Mouse (Mus musculus) midbrain, embryonic 15.5 days (tissue): ENCODE results near the gene Ttll4. TPM values are rescaled to one million over a fixed set of nuclear protein-coding genes. Genes with fewer than 3 reads are reported as not detected.

Experiments used
- ATAC-seq: fragments of 200-750 bp; cut with Nextera tagmentation; replicated peaks from 2 replicates; pipeline ENCODE4 v1.8.0; 2017; ENCODE audit warnings: moderate TSS enrichment
- H3K27ac ChIP-seq: fragments of 300-500 bp; sonication (generic); 2 replicates; pipeline ENCODE4 v1.5.1; 2015; ENCODE audit warnings: mild to moderate bottlenecking, inconsistent platforms
- H3K27me3 ChIP-seq: fragments of 300-500 bp; sonication (generic); replicated peaks from 2 replicates; pipeline ENCODE4 v1.6.1; 2015; ENCODE audit warnings: inconsistent platforms
- H3K36me3 ChIP-seq: fragments of 300-500 bp; sonication (generic); replicated peaks from 2 replicates; pipeline ENCODE4 v1.6.1; 2015; ENCODE audit warnings: inconsistent platforms
- H3K4me1 ChIP-seq: fragments of 300-500 bp; sonication (generic); 2 replicates; pipeline ENCODE4 v1.6.1; 2015; ENCODE audit warnings: inconsistent platforms
- H3K4me2 ChIP-seq: fragments of 300-500 bp; sonication (generic); 2 replicates; pipeline ENCODE4 v1.6.1; 2015; ENCODE audit warnings: inconsistent platforms, mild to moderate bottlenecking, moderate library complexity
- H3K4me3 ChIP-seq: fragments of 300-500 bp; sonication (generic); 2 replicates; pipeline ENCODE4 v1.5.1; 2015; ENCODE audit warnings: mild to moderate bottlenecking, inconsistent platforms
- H3K9ac ChIP-seq: fragments of 300-500 bp; sonication (generic); 2 replicates; pipeline ENCODE4 v1.6.1; 2015; ENCODE audit warnings: mild to moderate bottlenecking, inconsistent platforms
- H3K9me3 ChIP-seq: fragments of 300-500 bp; sonication (generic); 2 replicates; pipeline ENCODE4 v1.6.1; 2016; ENCODE audit warnings: inconsistent platforms
- WGBS: fragments of 180-500 bp; shearing (Covaris S2); methylation state at CpG from one replicate; pipeline ENCODE4 v1.1.7; 2015; ENCODE audit warnings: mixed read lengths; 5-methylcytosine and 5-hydroxymethylcytosine counted together
- polyA plus RNA-seq: library from polyadenylated mRNA; unstranded; fragments of >200 nt; fragmentation: Nextera tagmentation; extraction: Ambion mirVana; gene quantifications from 2 replicates; pipeline ENCODE4 v1.2.1, GENCODE M21; 2015

Ttll4 gene
- 10.6 and 10.9 TPM in 2 replicates for polyA plus RNA-seq

GRCm38 (mm10) chr1:74661448-74662195 lies at the start of gene Ttll4:
Gene Ttll4, plus strand, starts transcription at chr1:74661745.
- Histone ChIP-seq H3K9ac (peak within 1 kb of the TSS; percentile 61), H3K36me3 (no peaks in the 10 kb centered on the region), H3K4me3 (peak within 1 kb of the TSS; percentile 72), H3K9me3 (no peaks in the 10 kb centered on the region), H3K27ac (peak within 1 kb of the TSS; percentile 87), H3K4me1 (peaks cover 14% of the 10 kb centered on the region), H3K27me3 (no peaks in the 10 kb centered on the region), H3K4me2 (peak within 1 kb of the TSS; percentile 63)
- under 1% methylated on average over 66 of the region's 66 CpGs for WGBS
- peak; percentile 99 for ATAC-seq

DNA sequence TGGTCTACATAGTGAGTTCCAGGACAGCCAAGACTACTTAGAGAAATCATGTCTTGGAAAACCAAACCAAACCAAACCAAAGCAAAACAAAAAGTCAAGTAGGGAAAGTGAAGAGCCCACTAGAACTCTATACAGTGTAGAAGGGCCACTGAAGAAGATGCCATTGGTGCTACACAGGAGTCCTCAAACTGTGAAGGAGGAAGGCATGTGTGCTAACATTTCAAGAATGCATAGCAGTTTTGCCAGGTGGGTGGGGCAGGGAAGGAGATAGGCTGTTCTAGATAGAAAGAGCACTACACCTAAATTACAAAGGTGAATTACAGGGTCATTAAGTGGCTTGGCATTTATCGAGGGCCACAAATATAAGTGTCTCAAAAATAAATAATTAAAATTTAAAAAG lies 37.4 kb upstream of the Ttll4 start:
- no peak for ATAC-seq

GRCm38 (mm10) chr1:74626076-74626475 lies 35.5 kb upstream of the Ttll4 start:
- H3K27me3 ChIP-seq: no peaks in the 10 kb centered on the region
- no peak overlapping the region for H3K9ac ChIP-seq
- H3K4me2 ChIP-seq: no peak overlapping the region
- H3K27ac ChIP-seq: no peak overlapping the region
- peaks cover 29% of the 10 kb centered on the region; the same call in 1 of the 2 replicates for H3K36me3 ChIP-seq
- no peaks in the 10 kb centered on the region for H3K4me1 ChIP-seq
- H3K9me3 ChIP-seq: no peaks in the 10 kb centered on the region
- no peak for ATAC-seq
- WGBS: 88% methylated on average over 4 of the region's 4 CpGs
- no peak overlapping the region for H3K4me3 ChIP-seq

More for the DNA sequence above, 37.4 kb upstream of the Ttll4 start:
- Histone ChIP-seq H3K4me2 (no peak overlapping the region), H3K4me3 (no peak overlapping the region), H3K4me1 (no peaks in the 10 kb centered on the region), H3K36me3 (peaks cover 29% of the 10 kb centered on the region; the same call in 1 of the 2 replicates), H3K27ac (no peak overlapping the region), H3K9me3 (no peaks in the 10 kb centered on the region), H3K27me3 (no peaks in the 10 kb centered on the region), H3K9ac (no peak overlapping the region)
- 89% methylated on average over 1 of the region's 1 CpGs for WGBS

DNA sequence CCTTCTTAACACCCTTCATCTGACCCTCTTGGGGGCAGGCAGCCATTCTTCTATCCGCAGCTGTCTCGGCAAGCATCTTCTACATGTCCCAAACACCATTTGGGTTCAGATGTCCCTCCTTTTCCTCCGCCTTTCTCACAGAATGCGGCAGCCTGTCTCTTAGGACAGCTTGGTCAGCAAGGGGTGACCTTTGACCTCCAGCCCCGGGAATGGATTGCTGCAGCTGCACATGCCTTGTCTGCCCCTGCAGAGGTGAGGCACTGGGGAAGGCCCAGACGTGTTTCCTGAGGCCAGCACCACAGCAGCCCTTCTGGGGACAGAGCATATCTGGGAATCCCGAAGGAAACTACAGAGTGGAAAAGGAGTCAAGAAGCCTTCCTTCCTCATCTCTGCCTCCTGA lies 33.5 kb upstream of the Ttll4 start:
- H3K9me3 ChIP-seq: no peaks in the 10 kb centered on the region
- no peak overlapping the region for H3K4me2 ChIP-seq
- peaks cover 19% of the 10 kb centered on the region; the same call in 1 of the 2 replicates for H3K36me3 ChIP-seq
- H3K27me3 ChIP-seq: no peaks in the 10 kb centered on the region
- no peak overlapping the region for H3K4me3 ChIP-seq
- no peaks in the 10 kb centered on the region for H3K4me1 ChIP-seq
- ATAC-seq: no peak
- H3K9ac ChIP-seq: no peak overlapping the region
- 45% methylated on average over 7 of the region's 7 CpGs for WGBS
- no peak overlapping the region for H3K27ac ChIP-seq

GRCm38 (mm10) chr1:74632734-74633133 lies 28.8 kb upstream of the Ttll4 start:
- no peak for ATAC-seq
- H3K9ac ChIP-seq: no peak overlapping the region
- H3K27me3 ChIP-seq: no peaks in the 10 kb centered on the region
- peaks cover 8% of the 10 kb centered on the region; the same call in 1 of the 2 replicates for H3K36me3 ChIP-seq
- H3K27ac ChIP-seq: no peak overlapping the region
- H3K9me3 ChIP-seq: no peaks in the 10 kb centered on the region
- no peak overlapping the region for H3K4me3 ChIP-seq
- no peaks in the 10 kb centered on the region for H3K4me1 ChIP-seq
- no peak overlapping the region for H3K4me2 ChIP-seq
- 85% methylated on average over 4 of the region's 4 CpGs for WGBS

DNA sequence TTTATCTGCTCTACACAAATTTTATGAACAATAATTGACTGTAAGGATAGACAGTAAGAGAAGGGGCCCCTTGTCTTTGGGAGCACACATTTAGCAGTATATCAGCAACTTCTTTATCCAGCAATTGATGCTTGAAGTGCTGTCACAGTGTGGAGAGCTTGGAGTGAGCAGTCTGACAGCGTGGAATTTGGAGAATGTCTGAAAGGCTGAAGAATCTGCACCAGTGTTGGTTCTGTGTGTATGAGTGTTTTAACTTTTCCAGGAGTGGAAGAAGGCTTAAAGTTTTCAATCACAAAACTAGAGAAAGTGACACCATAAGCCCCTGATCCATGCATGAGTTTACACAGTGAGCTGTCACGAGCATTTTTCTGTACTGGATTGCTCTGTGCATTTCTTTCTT lies 18.0 kb upstream of the Ttll4 start:
- H3K9ac ChIP-seq: no peak overlapping the region
- no peak overlapping the region for H3K4me2 ChIP-seq
- H3K36me3 ChIP-seq: no peaks in the 10 kb centered on the region
- no peaks in the 10 kb centered on the region for H3K27me3 ChIP-seq
- 73% methylated on average over 2 of the region's 2 CpGs for WGBS
- H3K27ac ChIP-seq: no peak overlapping the region
- H3K4me1 ChIP-seq: no peaks in the 10 kb centered on the region
- no peaks in the 10 kb centered on the region for H3K9me3 ChIP-seq
- ATAC-seq: no peak
- H3K4me3 ChIP-seq: no peak overlapping the region

DNA sequence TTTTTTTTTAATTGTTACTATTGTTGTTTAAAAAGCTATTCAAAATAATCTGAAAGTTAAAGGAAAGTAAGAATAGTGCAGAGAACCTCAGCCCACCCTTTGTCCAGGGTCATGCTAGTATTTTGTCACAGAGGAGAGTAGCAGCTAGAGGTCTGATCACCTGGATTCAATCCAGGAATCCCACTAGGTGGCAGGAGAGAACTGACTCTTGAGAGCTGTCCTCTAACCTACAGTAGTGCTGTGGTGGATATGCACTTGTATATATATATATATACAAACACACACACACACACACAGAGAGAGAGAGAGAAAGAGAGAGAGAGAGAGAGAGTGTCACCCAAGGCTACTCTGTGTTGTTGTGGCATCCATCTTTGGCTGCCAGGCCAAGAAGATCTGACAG lies 17.6 kb upstream of the Ttll4 start:
- no peaks in the 10 kb centered on the region for H3K36me3 ChIP-seq
- no peak overlapping the region for H3K9ac ChIP-seq
- no peak overlapping the region for H3K27ac ChIP-seq
- no peak overlapping the region for H3K4me2 ChIP-seq
- H3K9me3 ChIP-seq: no peaks in the 10 kb centered on the region
- no peak overlapping the region for H3K4me3 ChIP-seq
- ATAC-seq: no peak
- no peaks in the 10 kb centered on the region for H3K4me1 ChIP-seq
- H3K27me3 ChIP-seq: no peaks in the 10 kb centered on the region

DNA sequence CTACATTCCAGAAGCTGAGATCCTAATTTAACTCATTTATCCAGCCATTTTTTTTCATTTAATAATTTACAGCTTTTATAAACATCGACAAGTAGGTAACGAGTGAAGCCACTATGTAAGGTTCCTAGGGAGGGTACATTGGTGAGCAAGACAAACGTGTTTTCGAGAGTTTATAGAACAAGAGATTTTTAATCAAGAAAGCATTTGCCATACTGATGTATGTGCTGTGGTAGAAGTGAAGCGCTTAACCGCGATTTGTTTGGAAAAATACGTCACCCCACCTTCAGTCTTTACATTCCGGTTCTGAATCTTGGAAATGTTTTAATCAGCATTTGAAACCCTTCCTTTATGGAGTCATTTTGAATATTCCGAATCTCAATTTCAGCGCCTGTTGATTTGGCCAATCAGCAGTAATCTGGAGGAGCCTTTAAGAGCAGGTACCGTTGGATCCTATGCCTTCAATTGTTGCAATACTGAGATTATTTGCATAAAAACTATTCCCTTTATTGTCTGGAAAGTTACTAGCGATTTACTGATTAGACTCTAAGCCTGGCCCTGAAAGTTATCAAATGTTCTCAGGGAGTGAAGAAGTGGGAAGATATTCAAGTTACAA lies 814 bp downstream of the Ttll4 start:
- Histone ChIP-seq H3K27me3 (no peaks in the 10 kb centered on the region), H3K27ac (peak overlapping the region; percentile 87), H3K9ac (peak overlapping the region; percentile 61), H3K4me3 (peak overlapping the region; percentile 72), H3K36me3 (no peaks in the 10 kb centered on the region), H3K4me2 (peak overlapping the region; percentile 63), H3K9me3 (no peaks in the 10 kb centered on the region), H3K4me1 (peaks cover 14% of the 10 kb centered on the region)
- 2% methylated on average over 13 of the region's 13 CpGs for WGBS
- no peak; the same call in 1 of the 2 replicates for ATAC-seq

- WGBS: 81% methylated on average over 6 of the region's 6 CpGs
- Histone ChIP-seq H3K4me2 (no peak overlapping the region), H3K4me1 (peaks cover 14% of the 10 kb centered on the region), H3K9me3 (no peaks in the 10 kb centered on the region), H3K36me3 (no peaks in the 10 kb centered on the region), H3K4me3 (no peak overlapping the region), H3K27me3 (no peaks in the 10 kb centered on the region), H3K9ac (no peak overlapping the region), H3K27ac (no peak overlapping the region)
- no peak for ATAC-seq
Measured at GRCm38 (mm10) chr1:74665153-74665552, 3.6 kb downstream of the Ttll4 start.

GRCm38 (mm10) chr1:74668371-74668770 lies 6.8 kb downstream of the Ttll4 start:
- no peak overlapping the region for H3K9ac ChIP-seq
- no peaks in the 10 kb centered on the region for H3K36me3 ChIP-seq
- H3K27me3 ChIP-seq: no peaks in the 10 kb centered on the region
- ATAC-seq: no peak
- peaks cover 4% of the 10 kb centered on the region for H3K4me1 ChIP-seq
- H3K4me2 ChIP-seq: no peak overlapping the region
- H3K9me3 ChIP-seq: no peaks in the 10 kb centered on the region
- no peak overlapping the region for H3K4me3 ChIP-seq
- no peak overlapping the region for H3K27ac ChIP-seq
- WGBS: 90% methylated on average over 3 of the region's 3 CpGs

- H3K4me3 ChIP-seq: no peak overlapping the region
- no peak for ATAC-seq
- no peaks in the 10 kb centered on the region for H3K9me3 ChIP-seq
- no peaks in the 10 kb centered on the region for H3K27me3 ChIP-seq
- no peak overlapping the region for H3K4me2 ChIP-seq
- no peak overlapping the region for H3K9ac ChIP-seq
- no peaks in the 10 kb centered on the region for H3K36me3 ChIP-seq
- no peak overlapping the region for H3K27ac ChIP-seq
- 89% methylated on average over 7 of the region's 7 CpGs for WGBS
- H3K4me1 ChIP-seq: no peaks in the 10 kb centered on the region
Measured at GRCm38 (mm10) chr1:74672731-74673130, 11.2 kb downstream of the Ttll4 start.

- WGBS: 91% methylated on average over 3 of the region's 3 CpGs
- no peak overlapping the region for H3K27ac ChIP-seq
- no peaks in the 10 kb centered on the region for H3K27me3 ChIP-seq
- no peaks in the 10 kb centered on the region for H3K9me3 ChIP-seq
- no peak overlapping the region for H3K4me2 ChIP-seq
- no peak overlapping the region for H3K4me3 ChIP-seq
- ATAC-seq: no peak
- no peak overlapping the region for H3K9ac ChIP-seq
- H3K36me3 ChIP-seq: peaks cover 24% of the 10 kb centered on the region
- no peaks in the 10 kb centered on the region for H3K4me1 ChIP-seq
Measured at GRCm38 (mm10) chr1:74676863-74677262, 15.3 kb downstream of the Ttll4 start.

GRCm38 (mm10) chr1:74677843-74678242 lies 16.3 kb downstream of the Ttll4 start:
- WGBS: 89% methylated on average over 1 of the region's 1 CpGs
- no peak overlapping the region for H3K9ac ChIP-seq
- no peak overlapping the region for H3K4me2 ChIP-seq
- H3K27ac ChIP-seq: no peak overlapping the region
- no peaks in the 10 kb centered on the region for H3K9me3 ChIP-seq
- ATAC-seq: no peak
- H3K4me1 ChIP-seq: no peaks in the 10 kb centered on the region
- no peak overlapping the region for H3K4me3 ChIP-seq
- peaks cover 27% of the 10 kb centered on the region for H3K36me3 ChIP-seq
- H3K27me3 ChIP-seq: no peaks in the 10 kb centered on the region
